Mouse (Mus musculus) MEL (cell line): Measurements from ENCODE around the gene Gm20662. TPM values are rescaled to one million over a fixed set of nuclear protein-coding genes. Genes with fewer than 3 reads are reported as not detected.
A peak's percentile ranks its signal among the peaks of the same experiment; 100 is the strongest.

Experiments used
- DNase-seq: peaks from one replicate; pipeline ENCODE4 v3.0.0; 2011; ENCODE audit warnings: low read depth, low spot score
- H3K27ac ChIP-seq: 2 replicates; pipeline ENCODE4 v1.5.1; 2012; ENCODE audit warnings: low read depth, mild to moderate bottlenecking, control low read depth, low read length, moderate library complexity; ENCODE audit not compliant: control insufficient read depth
- H3K27me3 ChIP-seq, 2 experiments: fragments of 150-350 bp in 1 of 2; sonication (generic) in 1 of 2; 2 replicates each; pipeline ENCODE4 v1.6.1; 2012; ENCODE audit warnings: low read length in 2 of 2, mild to moderate bottlenecking in 2 of 2, improper control_type of control experiment in 1 of 2, moderate library complexity in 1 of 2; ENCODE audit not compliant: insufficient read depth in 2 of 2, control insufficient read depth in 1 of 2
- H3K36me3 ChIP-seq, 2 experiments: 2 replicates each; pipeline ENCODE4 v1.6.1; 2012 to 2014; ENCODE audit warnings: low read length in 2 of 2, improper control_type of control experiment in 1 of 2, inconsistent platforms in 1 of 2, mild to moderate bottlenecking in 1 of 2; ENCODE audit not compliant: insufficient read depth in 2 of 2, control insufficient read depth in 1 of 2
- H3K4me1 ChIP-seq, 2 experiments: fragments of 150-350 bp in 1 of 2; sonication (generic) in 1 of 2; 2 replicates each; pipeline ENCODE4 v1.6.1; 2012; ENCODE audit warnings: low read length in 2 of 2, improper control_type of control experiment in 1 of 2, mild to moderate bottlenecking in 1 of 2; ENCODE audit not compliant: insufficient read depth in 2 of 2, control insufficient read depth in 1 of 2
- H3K4me3 ChIP-seq, 2 experiments: fragments of 150-350 bp in 1 of 2; sonication (generic) in 1 of 2; 2 replicates each; pipeline ENCODE4 v1.5.1; 2012; ENCODE audit warnings: low read depth in 2 of 2, low read length in 2 of 2, mild to moderate bottlenecking in 2 of 2, moderate library complexity in 2 of 2, control low read depth in 1 of 2, improper control_type of control experiment in 1 of 2; ENCODE audit not compliant: control insufficient read depth in 1 of 2, insufficient read depth in 1 of 2
- H3K79me2 ChIP-seq: 2 replicates; pipeline ENCODE4 v1.6.1; 2012; ENCODE audit warnings: mild to moderate bottlenecking, low read length, moderate library complexity; ENCODE audit not compliant: control insufficient read depth, poor library complexity, insufficient read depth
- H3K9ac ChIP-seq: 2 replicates; pipeline ENCODE4 v1.6.1; 2012; ENCODE audit warnings: low read depth, mild to moderate bottlenecking, control low read depth, low read length, moderate library complexity; ENCODE audit not compliant: control insufficient read depth, poor library complexity, severe bottlenecking
- H3K9me3 ChIP-seq: fragments of 150-350 bp; sonication (generic); replicated peaks from 2 replicates; pipeline ENCODE4 v1.6.1; 2012; ENCODE audit warnings: mild to moderate bottlenecking, low read length, improper control_type of control experiment, moderate library complexity; ENCODE audit not compliant: insufficient read depth
- CHD2 ChIP-seq: IDR thresholded peaks from 2 replicates; pipeline ENCODE4 v1.6.1; 2011; ENCODE audit warnings: low read length, improper control_type of control experiment
- EP300 ChIP-seq, 2 experiments: IDR thresholded peaks; 2 replicates each; pipeline ENCODE4 v1.6.1; 2011; ENCODE audit warnings: improper control_type of control experiment in 2 of 2, low read length in 2 of 2, low read depth in 1 of 2, mild to moderate bottlenecking in 1 of 2
- JUND ChIP-seq: IDR thresholded peaks from 2 replicates; pipeline ENCODE4 v1.6.1; 2011; ENCODE audit warnings: low read depth, mild to moderate bottlenecking, improper control_type of control experiment, low read length
- NELFE ChIP-seq: IDR thresholded peaks from 2 replicates; pipeline ENCODE4 v1.6.1; 2011; ENCODE audit warnings: low read depth, low read length, improper control_type of control experiment
- NRF1 ChIP-seq: IDR thresholded peaks from 2 replicates; pipeline ENCODE4 v1.6.1; 2014; ENCODE audit warnings: low read depth, mild to moderate bottlenecking, inconsistent platforms, low read length, improper control_type of control experiment, moderate library complexity; ENCODE audit not compliant: poor library complexity, insufficient read depth, severe bottlenecking
- POLR2A ChIP-seq, 2 experiments: IDR thresholded peaks; 2 replicates each; pipeline ENCODE4 v1.6.1; 2011 to 2012; ENCODE audit warnings: low read length in 2 of 2, mild to moderate bottlenecking in 2 of 2, control low read depth in 1 of 2, improper control_type of control experiment in 1 of 2, low read depth in 1 of 2, moderate library complexity in 1 of 2; ENCODE audit not compliant: control insufficient read depth in 1 of 2, insufficient read depth in 1 of 2, poor library complexity in 1 of 2
- RCOR1 ChIP-seq: IDR thresholded peaks from 2 replicates; pipeline ENCODE4 v1.6.1; 2012; ENCODE audit warnings: low read depth, mild to moderate bottlenecking, inconsistent platforms, low read length, improper control_type of control experiment
- ZMIZ1 ChIP-seq: IDR thresholded peaks from 2 replicates; pipeline ENCODE4 v1.6.1; 2012; ENCODE audit warnings: low read depth, mild to moderate bottlenecking, inconsistent platforms, low read length, improper control_type of control experiment, moderate library complexity
- polyA plus RNA-seq, 2 experiments: library from polyadenylated mRNA; stranded (reverse) in 1 of 2; unstranded in 1 of 2; fragments of >175 nt in 1 of 2; fragments of >200 nt in 1 of 2; gene quantifications; 2 replicates each; pipeline versions ENCODE4 v1.2.1 to v1.2.4; 2012; ENCODE audit warnings: low replicate concordance in 2 of 2, low read depth in 1 of 2; ENCODE audit not compliant: insufficient read length in 2 of 2, insufficient read depth in 1 of 2, missing spikeins in 1 of 2
- total RNA-seq: library from RNA; depleted of rRNA; stranded (reverse); fragments of 300-350 nt; gene quantifications from 2 replicates; pipeline ENCODE4 v1.2.3, GENCODE M21; 2012

Gene Gm20662
- total and polyA plus RNA-seq, 3 experiments = 0.73 to 1.2 TPM; not detected in 1

DNA sequence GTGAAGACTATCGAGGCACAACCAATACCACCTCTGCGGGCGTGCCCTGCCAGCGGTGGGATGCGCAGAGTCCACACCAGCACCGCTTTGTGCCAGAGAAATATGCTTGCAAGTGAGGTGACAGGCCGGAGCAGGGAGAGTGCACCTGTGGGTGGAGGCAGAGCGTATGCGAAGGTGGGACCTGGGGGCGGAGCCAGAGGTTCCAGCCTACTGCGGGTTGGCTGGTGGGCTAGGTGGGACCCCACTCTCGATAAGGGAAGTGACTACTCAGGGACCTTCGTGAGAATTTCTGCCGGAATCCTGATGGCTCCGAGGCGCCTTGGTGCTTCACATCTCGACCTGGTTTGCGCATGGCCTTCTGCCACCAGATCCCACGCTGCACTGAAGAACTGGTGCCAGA, 86.4 kb downstream of the Gm20662 start:
- Histone ChIP-seq H3K9ac (no peak overlapping the region), H3K4me3 (no peak overlapping the region), H3K79me2 (peaks cover 7% of the 10 kb centered on the region)
- DNase-seq = no peak
- TF ChIP-seq CHD2 (no peak), NELFE (no peak), ZMIZ1 (0 out of 2 replicates have a peak, but pooled peaks have one; percentile 8), NRF1 (no peak), JUND (no peak)
- TF ChIP-seq, all 39 proteins: peak for 1
- Histone ChIP-seq H3K27me3 (no peaks in the 10 kb centered on the region), H3K36me3 (peaks cover 2 to 9% of the 10 kb centered on the region in 2 experiments), H3K27ac (no peak overlapping the region), H3K4me1 (peaks cover 0 to 18% of the 10 kb centered on the region in 2 experiments; a peak in 2 of 4 replicates), H3K9me3 (no peaks in the 10 kb centered on the region)

DNA sequence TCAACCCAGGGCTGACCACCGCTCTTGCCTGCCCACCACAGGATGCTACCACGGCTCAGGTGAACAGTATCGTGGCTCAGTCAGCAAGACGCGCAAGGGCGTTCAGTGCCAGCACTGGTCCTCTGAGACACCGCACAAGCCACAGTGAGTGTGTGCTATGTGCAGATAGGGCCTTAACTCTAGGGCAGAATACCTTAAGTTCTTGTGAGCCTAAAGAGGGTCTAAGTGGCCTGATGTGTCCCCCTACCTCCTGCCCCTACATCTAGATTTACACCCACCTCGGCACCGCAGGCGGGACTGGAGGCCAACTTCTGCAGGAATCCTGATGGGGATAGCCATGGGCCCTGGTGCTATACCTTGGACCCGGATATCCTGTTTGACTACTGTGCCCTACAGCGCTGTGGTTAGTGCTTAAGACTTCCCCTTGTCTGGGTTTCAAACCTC, 86.9 kb downstream of the Gm20662 start, which contains the start of gene Rnf123:
Gene Rnf123 (minus strand): TSS at position 359 of the 444 bp plus-strand sequence.
- peaks cover 2 to 5% of the 10 kb centered on the region in 2 experiments for H3K36me3 ChIP-seq
- no peak within 1 kb of the TSS for H3K27ac ChIP-seq

DNA sequence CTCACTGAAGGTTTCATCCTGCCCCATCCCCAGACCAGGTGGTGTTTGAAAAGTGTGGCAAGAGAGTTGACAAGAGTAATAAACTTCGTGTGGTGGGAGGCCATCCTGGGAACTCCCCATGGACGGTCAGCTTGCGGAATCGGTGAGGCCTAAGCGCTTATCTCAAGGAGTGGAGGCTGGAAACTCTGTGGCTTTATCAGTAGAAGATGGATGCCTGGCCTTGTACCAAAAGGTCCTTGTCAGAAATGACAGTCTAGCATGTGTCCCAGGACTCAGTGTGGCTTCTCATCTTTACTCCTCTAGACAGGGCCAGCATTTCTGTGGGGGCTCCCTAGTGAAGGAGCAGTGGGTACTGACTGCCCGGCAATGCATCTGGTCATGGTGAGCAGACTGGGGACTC, 87.4 kb downstream of the Gm20662 start:
- H3K4me3 ChIP-seq = no peak overlapping the region
- H3K4me1 ChIP-seq = peaks cover 0 to 12% of the 10 kb centered on the region in 2 experiments; a peak in 2 of 4 replicates
- no peaks in the 10 kb centered on the region for H3K9me3 ChIP-seq
- DNase-seq = no peak
- H3K27me3 ChIP-seq = no peaks in the 10 kb centered on the region
- H3K27ac ChIP-seq = no peak overlapping the region
- no peak overlapping the region for H3K9ac ChIP-seq
- peaks cover 3 to 5% of the 10 kb centered on the region in 2 experiments for H3K36me3 ChIP-seq
- peaks cover 3% of the 10 kb centered on the region; the same call in 1 of the 2 replicates for H3K79me2 ChIP-seq
- TF ChIP-seq RCOR1 (no peak), EP300 (IDR thresholded peaks at IDR 0.05; ENCODE audit: low read depth in 1 of 2, low read length in 2 of 2) (no peak)

More for the DNA sequence above, 86.9 kb downstream of the Gm20662 start, which contains the start of gene Rnf123:
- H3K9me3 ChIP-seq = no peaks in the 10 kb centered on the region
- TF ChIP-seq ZMIZ1 = 0 out of 2 replicates have a peak, but pooled peaks have one; percentile 6
- no peak for TF ChIP-seq POLR2A (IDR thresholded peaks at IDR 0.05; ENCODE audit: control insufficient read depth in 1 of 2, insufficient read depth in 1 of 2, low read depth in 1 of 2, low read length in 2 of 2, poor library complexity in 1 of 2)
- no peak within 1 kb of the TSS for H3K9ac ChIP-seq
- peaks cover 0 to 14% of the 10 kb centered on the region in 2 experiments; a peak in 2 of 4 replicates for H3K4me1 ChIP-seq
- peaks cover 3% of the 10 kb centered on the region; the same call in 1 of the 2 replicates for H3K79me2 ChIP-seq
- H3K4me3 ChIP-seq = no peak within 1 kb of the TSS
- no peaks in the 10 kb centered on the region for H3K27me3 ChIP-seq
- no peak for DNase-seq
